Mouse (Mus musculus): ENCODE data around the gene Gm10720. TPM values are rescaled to one million over a fixed set of nuclear protein-coding genes. Genes with fewer than 3 reads are reported as not detected.
"Not testable (repeated sequence)": the region's sequence is repeated elsewhere in the genome, so short reads cannot be mapped to it uniquely, and the experiment has no call there.

The Gm10720 gene
- total RNA-seq (2014; rRNA removed; ENCODE audit: low replicate concordance) (not detected in 2 replicates), polyA plus RNA-seq (2015; fragmentation: Nextera tagmentation; extraction: Ambion mirVana) (not detected in 2 replicates)

DNA sequence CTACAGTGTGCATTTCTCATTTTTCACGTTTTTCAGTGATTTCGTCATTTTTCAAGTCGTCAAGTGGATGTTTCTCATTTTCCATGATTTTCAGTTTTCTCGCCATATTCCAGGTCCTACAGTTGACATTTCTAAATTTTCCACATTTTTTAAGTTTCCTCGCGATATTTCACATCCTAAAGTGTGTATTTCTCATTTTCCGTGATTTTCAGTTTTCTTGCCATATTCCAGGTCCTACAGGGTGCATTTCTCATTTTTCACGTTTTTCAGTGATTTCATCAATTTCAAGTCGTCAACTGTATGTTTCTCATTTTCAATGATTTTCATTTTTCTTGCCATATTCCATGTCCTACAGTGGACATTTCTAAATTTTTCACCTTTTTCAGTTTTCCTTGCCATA is at the start of gene Gm10720:
Gene Gm10720, plus strand, starts transcription at position 301 of the 400 bp plus-strand sequence.
- not testable (repeated sequence) for H3K4me1 ChIP-seq (ENCODE audit: control insufficient read depth, insufficient read depth); H3K27me3 ChIP-seq (ENCODE audit: control insufficient read depth, insufficient read depth, low read length); H3K4me2 ChIP-seq (ENCODE audit: low read depth, low read length); ATAC-seq (ENCODE audit: insufficient read depth, low read depth); DNase-seq (ENCODE audit: low spot score); H3K4me3 ChIP-seq (ENCODE audit: low read depth, low read length); H3K36me3 ChIP-seq (replicated peaks; ENCODE audit: control insufficient read depth, insufficient read depth, low read length); H3K9ac ChIP-seq (replicated peaks; ENCODE audit: low read depth, low read length); H3K9me3 ChIP-seq (replicated peaks; ENCODE audit: control insufficient read depth, low read length); H3K27ac ChIP-seq (ENCODE audit: low read depth)
- WGBS: 59% methylated on average over 4 of the region's 9 CpGs

DNA sequence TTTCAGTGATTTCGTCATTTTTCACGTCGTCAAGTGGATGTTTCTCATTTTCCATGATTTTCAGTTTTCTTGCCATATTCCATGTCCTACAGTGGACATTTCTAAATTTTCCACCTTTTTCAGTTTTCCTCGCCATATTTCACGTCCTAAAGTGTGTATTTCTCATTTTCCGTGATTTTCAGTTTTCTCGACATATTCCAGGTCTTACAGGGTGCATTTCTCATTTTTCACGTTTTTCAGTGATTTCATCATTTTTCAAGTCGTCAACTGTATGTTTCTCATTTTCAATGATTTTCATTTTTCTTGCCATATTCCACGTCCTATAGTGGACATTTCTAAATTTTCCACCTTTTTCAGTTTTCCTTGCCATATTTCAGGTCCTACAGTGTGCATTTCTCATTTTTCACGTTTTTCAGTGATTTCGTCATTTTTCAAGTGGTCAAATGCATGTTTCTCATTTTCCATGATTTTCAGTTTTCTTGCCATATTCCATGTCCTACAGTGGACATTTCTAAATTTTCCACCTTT is 14.9 kb upstream of the Gm10720 start, which contains the start of gene Gm10722:
Gene Gm10722, plus strand, starts transcription at position 478 of the 528 bp plus-strand sequence.
- H3K36me3 ChIP-seq (replicated peaks; ENCODE audit: control insufficient read depth, insufficient read depth, low read length); H3K4me1 ChIP-seq (ENCODE audit: control insufficient read depth, insufficient read depth); H3K4me2 ChIP-seq (ENCODE audit: low read depth, low read length); H3K4me3 ChIP-seq (ENCODE audit: low read depth, low read length); H3K27me3 ChIP-seq (ENCODE audit: control insufficient read depth, insufficient read depth, low read length); ATAC-seq (ENCODE audit: insufficient read depth, low read depth); DNase-seq (ENCODE audit: low spot score); H3K9me3 ChIP-seq (replicated peaks; ENCODE audit: control insufficient read depth, low read length); H3K9ac ChIP-seq (replicated peaks; ENCODE audit: low read depth, low read length); H3K27ac ChIP-seq (ENCODE audit: low read depth): not testable (repeated sequence)
- WGBS: 65% methylated on average over 12 of the region's 12 CpGs

DNA sequence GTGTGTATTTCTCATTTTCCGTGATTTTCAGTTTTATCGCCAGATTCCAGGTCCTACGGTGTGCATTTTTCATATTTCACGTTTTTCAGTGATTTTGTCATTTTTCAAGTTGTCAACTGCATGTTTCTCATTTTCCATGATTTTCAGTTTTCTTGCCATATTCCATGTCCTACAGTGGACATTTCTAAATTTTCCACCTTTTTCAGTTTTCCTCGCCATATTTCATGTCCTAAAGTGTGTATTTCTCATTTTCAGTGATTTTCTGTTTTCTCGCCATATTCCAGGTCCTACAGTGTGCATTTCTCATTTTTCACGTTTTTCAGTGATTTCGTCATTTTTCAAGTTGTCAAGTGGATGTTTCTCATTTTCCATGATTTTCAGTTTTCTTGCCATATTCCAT is 14.4 kb upstream of the Gm10720 start:
- not testable (repeated sequence) for H3K36me3 ChIP-seq (replicated peaks; ENCODE audit: control insufficient read depth, insufficient read depth, low read length); H3K4me1 ChIP-seq (ENCODE audit: control insufficient read depth, insufficient read depth); H3K9me3 ChIP-seq (replicated peaks; ENCODE audit: control insufficient read depth, low read length); DNase-seq (ENCODE audit: low spot score); H3K4me3 ChIP-seq (ENCODE audit: low read depth, low read length); H3K9ac ChIP-seq (replicated peaks; ENCODE audit: low read depth, low read length); H3K27me3 ChIP-seq (ENCODE audit: control insufficient read depth, insufficient read depth, low read length); H3K27ac ChIP-seq (ENCODE audit: low read depth); ATAC-seq (ENCODE audit: insufficient read depth, low read depth); H3K4me2 ChIP-seq (ENCODE audit: low read depth, low read length)
- 61% methylated on average over 8 of the region's 8 CpGs for WGBS

DNA sequence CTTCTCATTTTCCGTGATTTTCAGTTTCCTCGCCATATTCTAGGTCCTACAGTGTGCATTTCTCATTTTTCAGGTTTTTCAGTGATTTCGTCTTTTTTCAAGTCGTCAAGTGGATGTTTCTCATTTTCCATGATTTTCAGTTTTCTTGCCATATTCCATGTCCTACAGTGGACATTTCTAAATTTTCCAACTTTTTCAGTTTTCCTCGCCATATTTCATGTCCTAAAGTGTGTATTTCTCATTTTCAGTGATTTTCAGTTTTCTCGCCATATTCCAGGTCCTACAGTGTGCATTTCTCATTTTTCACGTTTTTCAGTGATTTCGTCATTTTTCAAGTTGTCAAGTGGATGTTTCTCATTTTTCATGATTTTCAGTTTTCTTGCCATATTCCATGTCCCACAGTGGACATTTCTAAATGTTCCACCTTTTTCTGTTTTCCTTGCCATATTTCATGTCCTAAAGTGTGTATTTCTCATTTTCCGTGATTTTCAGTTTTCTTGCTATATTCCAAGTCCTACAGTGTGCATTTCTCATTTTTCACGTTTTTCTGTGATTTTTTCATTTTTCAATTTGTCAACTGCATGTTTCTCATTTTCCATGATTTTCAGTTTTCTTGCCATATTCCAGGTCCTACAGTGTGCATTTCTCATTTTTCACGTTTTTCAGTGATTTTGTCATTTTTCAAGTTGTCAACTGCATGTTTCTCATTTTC is 13.3 kb upstream of the Gm10720 start:
- H3K27ac ChIP-seq (ENCODE audit: low read depth); H3K27me3 ChIP-seq (ENCODE audit: control insufficient read depth, insufficient read depth, low read length); H3K9ac ChIP-seq (replicated peaks; ENCODE audit: low read depth, low read length); H3K36me3 ChIP-seq (replicated peaks; ENCODE audit: control insufficient read depth, insufficient read depth, low read length); H3K4me1 ChIP-seq (ENCODE audit: control insufficient read depth, insufficient read depth); H3K4me2 ChIP-seq (ENCODE audit: low read depth, low read length); H3K9me3 ChIP-seq (replicated peaks; ENCODE audit: control insufficient read depth, low read length); H3K4me3 ChIP-seq (ENCODE audit: low read depth, low read length): not testable (repeated sequence)
- ATAC-seq (ENCODE audit: insufficient read depth, low read depth) (peak; percentile 72), DNase-seq (ENCODE audit: low spot score) (peak; percentile 5)
- WGBS: 52% methylated on average over 8 of the region's 11 CpGs

DNA sequence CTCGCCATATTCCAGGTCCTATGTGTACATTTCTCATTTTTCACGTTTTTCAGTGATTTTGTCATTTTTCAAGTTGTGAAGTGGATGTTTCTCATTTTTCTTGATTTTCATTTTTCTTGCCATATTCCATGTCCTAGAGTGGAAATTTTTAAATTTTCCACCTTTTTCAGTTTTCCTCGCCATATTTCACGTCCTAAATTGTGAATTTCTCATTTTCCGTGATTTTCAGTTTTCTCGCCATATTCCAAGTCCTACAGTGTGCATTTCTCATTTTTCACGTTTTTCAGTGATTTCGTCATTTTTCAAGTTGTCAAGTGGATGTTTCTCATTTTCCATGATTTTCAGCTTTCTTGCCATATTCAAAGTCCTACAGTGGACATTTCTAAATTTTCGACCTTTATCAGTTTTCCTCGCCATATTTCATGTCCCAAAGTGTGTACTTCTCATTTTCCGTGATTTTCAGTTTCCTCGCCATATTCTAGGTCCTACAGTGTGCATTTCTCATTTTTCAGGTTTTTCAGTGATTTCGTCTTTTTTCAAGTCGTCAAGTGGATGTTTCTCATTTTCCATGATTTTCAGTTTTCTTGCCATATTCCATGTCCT is 12.6 kb upstream of the Gm10720 start, which contains the start of gene Gm11168:
Gene Gm11168, plus strand, starts transcription at position 553 of the 603 bp plus-strand sequence.
- DNase-seq (ENCODE audit: low spot score); H3K27ac ChIP-seq (ENCODE audit: low read depth): not testable (repeated sequence)

DNA sequence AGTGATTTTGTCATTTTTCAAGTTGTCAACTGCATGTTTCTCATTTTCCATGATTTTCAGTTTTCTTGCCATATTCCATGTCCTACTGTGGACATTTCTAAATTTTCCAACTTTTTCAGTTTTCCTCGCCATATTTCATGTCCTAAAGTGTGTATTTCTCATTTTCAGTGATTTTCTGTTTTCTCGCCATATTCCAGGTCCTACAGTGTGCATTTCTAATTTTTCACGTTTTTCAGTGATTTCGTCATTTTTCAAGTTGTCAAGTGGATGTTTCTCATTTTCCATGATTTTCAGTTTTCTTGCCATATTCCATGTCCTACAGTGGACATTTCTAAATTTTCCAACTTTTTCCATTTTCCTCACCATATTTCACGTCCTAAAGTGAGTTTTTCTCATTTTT is 9.3 kb upstream of the Gm10720 start:
- 79% methylated on average over 1 of the region's 5 CpGs for WGBS
- not testable (repeated sequence) for DNase-seq (ENCODE audit: low spot score); H3K27ac ChIP-seq (ENCODE audit: low read depth)

More for the DNA sequence above, 12.6 kb upstream of the Gm10720 start, which contains the start of gene Gm11168:
- H3K4me3 ChIP-seq (ENCODE audit: low read depth, low read length); H3K36me3 ChIP-seq (replicated peaks; ENCODE audit: control insufficient read depth, insufficient read depth, low read length); H3K4me2 ChIP-seq (ENCODE audit: low read depth, low read length); H3K9ac ChIP-seq (replicated peaks; ENCODE audit: low read depth, low read length); ATAC-seq (ENCODE audit: insufficient read depth, low read depth); H3K4me1 ChIP-seq (ENCODE audit: control insufficient read depth, insufficient read depth); H3K27me3 ChIP-seq (ENCODE audit: control insufficient read depth, insufficient read depth, low read length); H3K9me3 ChIP-seq (replicated peaks; ENCODE audit: control insufficient read depth, low read length): not testable (repeated sequence)
- WGBS: 65% methylated on average over 6 of the region's 14 CpGs

DNA sequence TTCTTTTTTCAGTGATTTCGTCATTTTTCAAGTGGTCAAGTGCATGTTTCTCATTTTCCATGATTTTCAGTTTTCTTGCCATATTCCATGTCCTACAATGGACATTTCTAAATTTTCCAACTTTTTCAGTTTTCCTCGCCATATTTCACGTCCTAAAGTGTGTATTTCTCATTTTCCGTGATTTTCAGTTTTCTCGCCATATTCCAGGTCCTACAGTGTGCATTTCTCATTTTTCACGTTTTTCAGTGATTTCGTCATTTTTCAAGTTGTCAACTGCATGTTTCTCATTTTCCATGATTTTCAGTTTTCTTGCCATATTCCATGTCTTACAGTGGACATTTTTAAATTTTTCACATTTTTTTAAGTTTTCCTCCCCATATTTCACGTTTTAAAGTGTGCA is 8.8 kb upstream of the Gm10720 start:
- not testable (repeated sequence) for H3K27ac ChIP-seq (ENCODE audit: low read depth); H3K4me2 ChIP-seq (ENCODE audit: low read depth, low read length); H3K36me3 ChIP-seq (replicated peaks; ENCODE audit: control insufficient read depth, insufficient read depth, low read length); H3K4me1 ChIP-seq (ENCODE audit: control insufficient read depth, insufficient read depth); DNase-seq (ENCODE audit: low spot score); H3K9ac ChIP-seq (replicated peaks; ENCODE audit: low read depth, low read length); H3K4me3 ChIP-seq (ENCODE audit: low read depth, low read length); H3K27me3 ChIP-seq (ENCODE audit: control insufficient read depth, insufficient read depth, low read length)
- peak; percentile 43; the same call in 1 of the 2 replicates for ATAC-seq (ENCODE audit: insufficient read depth, low read depth)
- peaks cover 10% of the 10 kb centered on the region for H3K9me3 ChIP-seq (replicated peaks; ENCODE audit: control insufficient read depth, low read length)
- 62% methylated on average over 7 of the region's 8 CpGs for WGBS

More for the DNA sequence above, 9.3 kb upstream of the Gm10720 start:
- not testable (repeated sequence) for H3K9ac ChIP-seq (replicated peaks; ENCODE audit: low read depth, low read length); H3K4me3 ChIP-seq (ENCODE audit: low read depth, low read length); H3K4me1 ChIP-seq (ENCODE audit: control insufficient read depth, insufficient read depth); H3K36me3 ChIP-seq (replicated peaks; ENCODE audit: control insufficient read depth, insufficient read depth, low read length); H3K27me3 ChIP-seq (ENCODE audit: control insufficient read depth, insufficient read depth, low read length); ATAC-seq (ENCODE audit: insufficient read depth, low read depth); H3K4me2 ChIP-seq (ENCODE audit: low read depth, low read length)
- peaks cover 10% of the 10 kb centered on the region for H3K9me3 ChIP-seq (replicated peaks; ENCODE audit: control insufficient read depth, low read length)

DNA sequence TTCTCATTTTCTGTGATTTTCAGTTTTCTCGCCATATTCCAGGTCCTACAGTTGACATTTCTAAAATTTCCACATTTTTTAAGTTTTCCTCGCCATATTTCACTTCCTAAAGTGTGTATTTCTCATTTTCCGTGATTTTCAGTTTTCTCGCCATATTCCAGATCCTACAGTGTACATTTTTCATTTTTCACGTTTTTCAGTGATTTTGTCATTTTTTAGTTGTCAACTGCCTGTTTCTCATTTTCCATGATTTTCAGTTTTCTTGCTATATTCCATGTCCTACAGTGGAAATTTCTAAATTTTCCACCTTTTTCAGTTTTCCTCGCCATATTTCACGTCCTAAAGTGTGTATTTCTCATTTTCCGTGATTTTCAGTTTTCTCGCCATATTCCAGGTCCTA is 8.2 kb upstream of the Gm10720 start:
- not testable (repeated sequence) for DNase-seq (ENCODE audit: low spot score); H3K4me3 ChIP-seq (ENCODE audit: low read depth, low read length); H3K4me2 ChIP-seq (ENCODE audit: low read depth, low read length); H3K36me3 ChIP-seq (replicated peaks; ENCODE audit: control insufficient read depth, insufficient read depth, low read length); H3K9ac ChIP-seq (replicated peaks; ENCODE audit: low read depth, low read length); ATAC-seq (ENCODE audit: insufficient read depth, low read depth); H3K4me1 ChIP-seq (ENCODE audit: control insufficient read depth, insufficient read depth); H3K27me3 ChIP-seq (ENCODE audit: control insufficient read depth, insufficient read depth, low read length); H3K27ac ChIP-seq (ENCODE audit: low read depth)
- peaks cover 10% of the 10 kb centered on the region for H3K9me3 ChIP-seq (replicated peaks; ENCODE audit: control insufficient read depth, low read length)
- WGBS: 64% methylated on average over 7 of the region's 9 CpGs

All from heart, postnatal 0 days (tissue).